Mouse (Mus musculus) embryo, embryonic 9.5 days (tissue): ENCODE measurements around the gene Cd300lg.

Source experiments
- DNase-seq: peaks from one replicate; pipeline ENCODE4 v3.0.0-alpha.2; 2017; ENCODE audit errors: extremely low spot score

Gene Cd300lg

DNA sequence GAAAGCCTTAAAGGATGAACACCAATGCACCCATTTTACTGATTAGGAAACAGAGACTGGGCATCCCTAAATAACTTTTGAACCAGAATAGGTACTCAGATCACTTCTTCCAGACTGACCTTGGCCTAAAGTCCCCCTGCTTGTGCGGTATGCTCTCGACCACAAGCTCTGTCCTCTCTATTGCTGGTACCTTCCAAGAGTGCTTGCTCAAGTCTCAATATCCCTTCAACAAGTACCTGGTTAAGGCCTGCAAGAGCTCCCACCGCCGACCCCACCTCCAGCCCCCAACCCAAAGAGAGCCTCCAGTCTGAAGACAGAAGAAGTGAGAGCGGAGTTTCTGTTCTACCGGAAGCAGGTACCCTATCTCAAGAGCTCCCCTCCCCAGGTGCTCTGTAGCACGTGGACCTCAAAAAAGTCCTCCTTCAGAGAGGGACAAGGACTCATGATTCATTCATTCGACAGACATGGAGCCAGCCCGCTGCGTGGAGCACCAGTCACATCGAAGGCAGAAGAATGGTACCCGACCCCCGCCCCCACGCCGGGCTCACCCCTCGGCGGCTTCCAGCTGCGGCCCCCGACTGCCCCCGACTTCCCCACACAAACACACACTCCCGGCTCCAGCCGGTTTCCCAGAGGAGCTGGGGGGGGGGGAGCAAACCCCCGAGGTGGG lies 15.2 kb upstream of the Cd300lg start:
- no peak for DNase-seq

DNA sequence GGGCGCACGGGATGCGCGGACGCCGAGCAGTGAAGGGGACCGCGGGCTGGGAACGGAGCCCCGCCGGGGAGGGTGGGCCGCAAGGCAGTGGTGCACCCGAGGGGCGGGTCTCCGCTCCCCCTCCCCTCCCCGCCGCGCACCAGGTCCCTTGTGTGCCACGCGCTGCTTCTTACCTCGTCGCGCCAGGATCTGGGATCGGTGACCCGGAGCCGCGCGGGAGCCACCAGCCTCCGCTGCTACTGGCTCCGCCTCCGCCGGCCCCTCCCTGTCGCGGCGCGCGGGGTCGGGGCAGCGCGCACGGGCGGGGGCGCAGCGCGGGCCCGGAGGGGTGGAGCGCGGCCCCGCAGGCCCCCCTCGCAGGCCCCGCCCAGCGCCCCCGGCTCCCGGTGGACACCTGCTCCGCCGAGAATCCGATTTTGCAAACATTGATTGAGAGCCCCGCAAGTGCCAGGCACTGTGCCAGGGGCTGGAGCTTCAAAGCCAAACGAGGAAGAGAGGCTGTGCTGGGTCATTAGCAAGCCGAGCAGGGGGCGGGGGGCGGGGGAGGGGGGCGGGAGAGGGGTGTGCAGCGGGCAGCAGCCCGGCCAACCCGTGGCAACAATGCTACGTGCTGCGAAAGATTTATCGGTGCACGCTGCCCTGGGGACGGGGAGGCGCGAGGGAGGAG lies 14.5 kb upstream of the Cd300lg start:
- DNase-seq: peak; percentile 87

DNA sequence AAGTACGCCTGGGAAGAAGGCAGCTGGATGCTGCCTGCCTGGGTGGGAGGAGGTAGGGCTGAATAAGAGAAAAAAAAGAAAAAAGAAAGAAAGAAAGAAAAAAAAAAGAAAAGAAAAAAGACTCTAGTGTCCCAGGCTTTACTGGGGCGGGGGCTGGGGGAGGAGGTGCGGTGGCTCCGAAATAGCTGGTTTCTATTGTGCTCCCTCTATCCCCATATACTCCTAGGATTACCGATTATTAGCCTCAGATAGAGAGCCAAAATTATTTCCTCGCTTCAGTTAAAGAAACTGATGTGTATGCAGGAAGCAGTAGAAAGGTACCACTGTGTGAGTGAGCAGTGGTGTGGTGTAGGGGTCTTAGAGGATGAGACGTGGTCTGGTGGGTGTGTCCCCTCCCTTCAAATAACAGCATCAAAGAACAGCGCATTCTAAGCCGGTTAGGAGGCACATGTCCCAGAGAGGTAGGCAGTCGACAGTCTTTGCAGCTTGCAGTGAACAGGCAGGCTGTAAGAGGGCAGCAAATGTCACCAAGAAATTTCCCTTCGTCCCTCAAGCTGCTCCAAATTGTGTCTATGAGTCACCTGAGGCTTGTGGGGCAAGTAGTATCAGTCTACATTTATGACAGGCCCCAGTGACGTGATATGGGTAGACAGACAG lies 13.8 kb upstream of the Cd300lg start:
- peak; percentile 23 for DNase-seq

DNA sequence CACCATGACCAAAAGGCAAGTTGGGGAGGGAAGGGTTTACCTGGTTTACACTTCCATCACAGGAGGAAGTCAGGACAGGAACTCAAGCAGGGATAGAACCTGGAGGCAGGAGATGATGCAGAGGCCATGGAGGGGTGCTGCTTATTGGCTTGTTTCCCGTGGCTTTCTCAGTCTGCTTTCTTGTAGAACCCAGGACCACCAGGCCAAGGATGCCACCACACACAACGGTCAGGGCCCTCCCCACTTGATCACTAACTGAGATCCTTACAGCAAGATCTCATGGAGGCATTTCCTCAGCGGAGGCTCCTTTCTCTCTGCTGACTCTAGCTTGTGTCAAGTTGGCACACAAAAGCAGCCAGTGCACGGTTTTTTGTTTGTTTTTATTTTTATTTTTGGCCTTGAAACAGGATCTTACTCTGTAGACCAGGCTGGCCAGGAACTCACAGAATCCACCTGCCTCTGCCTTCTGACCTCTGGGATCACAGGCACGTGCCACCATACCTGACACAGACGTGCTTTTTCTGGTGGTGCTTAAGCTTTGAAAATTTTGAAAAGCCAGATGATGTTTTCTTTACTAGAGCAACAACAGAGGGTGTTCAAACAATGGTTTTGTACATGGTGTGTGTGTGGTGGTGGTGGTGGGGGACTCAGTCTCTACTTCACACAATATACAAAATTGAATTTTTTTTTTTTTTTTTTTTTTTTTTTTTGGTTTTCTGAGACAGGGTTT lies 13.1 kb upstream of the Cd300lg start, which contains the start of gene Mpp3:
Gene Mpp3, minus strand, starts transcription at position 375 of the 730 bp plus-strand sequence.
- DNase-seq: no peak

DNA sequence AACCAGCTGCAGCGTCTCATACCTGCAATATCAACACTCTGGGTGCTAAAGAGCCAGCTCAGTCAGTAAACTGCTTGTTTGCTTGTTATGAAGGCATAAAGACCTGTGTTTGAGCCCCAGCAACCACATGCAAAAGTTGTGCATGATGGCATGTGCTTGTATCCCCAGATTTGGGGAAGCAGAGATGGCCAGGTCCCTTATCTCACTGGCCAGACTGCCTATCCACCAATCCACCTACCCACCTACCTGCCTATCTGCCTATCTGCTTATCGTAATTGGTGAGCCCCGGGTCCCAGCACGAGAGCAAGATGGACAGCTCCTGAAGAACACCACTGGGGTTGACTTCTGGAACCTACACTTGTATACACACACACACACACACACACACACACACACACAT lies 12.0 kb upstream of the Cd300lg start:
- DNase-seq: no peak

DNA sequence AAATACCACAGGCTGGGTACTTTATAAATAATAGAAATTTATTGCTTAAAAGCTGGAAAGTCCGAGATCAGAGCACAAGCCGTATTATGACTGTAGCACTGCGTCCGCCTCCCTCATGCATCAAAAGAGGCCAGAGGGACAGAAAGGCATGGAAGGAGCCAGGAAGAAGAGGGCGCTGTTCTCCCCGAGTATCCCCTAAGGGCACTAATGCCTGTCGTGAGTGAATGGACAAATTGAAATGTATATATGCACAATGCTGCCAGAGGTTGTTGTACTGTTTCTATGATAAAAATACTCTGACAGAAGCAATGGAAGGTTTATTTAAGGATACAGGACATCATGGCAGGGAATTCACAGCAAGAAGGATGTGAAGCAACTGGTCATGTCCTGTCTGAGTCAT lies 11.3 kb upstream of the Cd300lg start:
- DNase-seq: no peak

DNA sequence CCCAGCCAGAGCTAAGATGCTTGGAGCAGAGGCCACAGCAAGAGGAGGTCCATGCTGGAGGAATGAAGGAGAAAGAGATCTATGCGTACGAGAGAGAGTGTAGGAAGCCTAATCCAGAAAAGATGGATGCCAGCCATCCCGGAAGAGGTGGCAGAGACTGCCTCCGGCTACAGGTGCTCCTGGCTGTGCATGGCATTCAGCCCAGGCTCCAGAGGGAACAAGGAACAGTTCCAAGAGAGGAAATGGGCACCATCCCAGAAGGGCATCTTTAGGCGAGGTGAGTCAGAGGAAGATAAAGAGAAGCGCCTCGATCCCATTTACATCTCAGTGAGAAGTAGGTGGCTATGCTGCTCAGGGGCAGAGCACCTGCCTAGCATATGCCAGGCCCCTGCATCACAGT lies 10.2 kb upstream of the Cd300lg start:
- DNase-seq: no peak

DNA sequence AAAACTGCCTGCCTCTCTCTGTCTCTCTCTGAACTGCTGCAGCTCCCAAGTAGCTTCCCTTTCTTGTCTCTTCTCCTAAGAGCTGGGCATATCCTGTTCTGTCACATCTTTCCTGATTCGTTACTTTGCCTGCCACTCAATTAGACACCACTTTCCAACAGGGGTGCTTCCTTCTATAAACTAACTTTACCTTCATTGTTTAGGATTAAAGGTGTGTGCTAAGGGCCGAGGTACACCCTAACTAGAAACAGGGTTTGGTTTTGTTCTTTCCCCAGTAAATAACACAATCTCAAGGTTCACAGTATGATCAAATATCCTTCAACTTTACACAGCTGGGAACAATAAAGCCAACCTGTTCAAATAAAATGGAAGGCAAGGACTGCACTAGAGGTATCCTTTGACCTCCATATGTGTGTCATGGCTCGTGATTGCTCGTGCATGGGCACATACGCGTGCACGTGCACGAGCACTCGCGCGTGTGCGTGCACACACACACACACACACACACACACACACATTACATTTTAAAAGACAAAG lies 8.2 kb upstream of the Cd300lg start:
- no peak for DNase-seq

DNA sequence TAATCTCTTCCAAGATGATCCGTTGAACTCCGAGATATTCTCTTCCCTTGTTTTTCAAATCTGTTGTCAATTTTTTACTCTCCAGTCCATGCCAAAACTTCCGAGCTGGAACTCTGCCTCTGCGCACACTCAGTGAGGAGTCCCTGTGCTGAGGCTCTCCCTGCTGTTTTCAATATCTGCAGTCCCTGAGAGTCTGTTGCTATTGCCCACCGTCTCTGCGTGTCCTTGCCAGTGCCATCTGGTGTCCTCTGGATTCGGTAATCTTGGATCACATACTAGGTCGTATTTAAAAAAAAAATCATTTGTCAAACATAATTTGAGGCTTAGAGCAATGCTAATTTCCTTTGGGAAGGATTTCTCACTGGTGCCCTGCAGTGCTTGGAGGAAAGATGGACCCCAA lies 6.4 kb upstream of the Cd300lg start:
- no peak for DNase-seq

DNA sequence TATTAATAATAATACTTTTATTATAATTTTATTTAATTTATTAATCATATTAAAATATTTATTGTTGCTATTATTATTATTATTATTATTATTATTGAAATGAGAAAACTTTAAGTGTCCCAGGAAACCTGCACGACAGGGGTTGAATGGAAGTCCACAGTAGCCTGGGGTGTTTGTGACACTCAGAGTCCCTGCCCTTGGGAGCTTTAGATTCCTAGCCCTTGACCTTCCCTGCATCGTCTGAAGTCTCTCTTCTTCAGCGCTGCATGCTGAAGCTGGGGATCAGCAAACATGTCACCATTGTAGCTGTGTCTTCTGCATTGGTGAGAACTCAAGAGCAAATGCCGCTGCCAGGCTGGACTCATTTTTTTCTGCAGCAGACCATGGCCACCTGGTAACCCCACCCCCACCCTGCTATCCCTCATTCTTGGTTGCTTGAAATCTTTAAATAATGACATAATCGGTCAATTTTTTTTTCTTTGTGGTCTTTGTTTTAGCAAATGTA lies 5.8 kb upstream of the Cd300lg start:
- no peak for DNase-seq

DNA sequence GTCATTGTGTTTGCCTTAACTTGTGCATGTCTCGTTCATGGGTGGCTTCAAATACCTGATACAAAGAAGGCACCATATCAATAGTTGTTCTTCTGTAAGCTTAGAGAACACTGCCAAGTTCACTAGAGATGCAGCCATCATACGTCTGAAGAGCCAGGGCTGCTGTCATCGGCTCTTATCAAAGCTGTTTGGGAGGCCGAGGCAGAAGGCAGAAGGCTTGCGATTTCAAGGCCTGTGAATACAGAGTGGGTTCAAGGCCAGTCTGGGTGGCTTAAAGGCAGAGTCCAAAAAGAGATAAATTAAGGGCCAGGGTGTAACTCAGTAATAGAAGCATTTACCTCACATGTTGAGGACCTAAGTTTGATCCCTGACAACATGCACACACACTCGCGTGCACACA lies 5.0 kb upstream of the Cd300lg start:
- no peak for DNase-seq

DNA sequence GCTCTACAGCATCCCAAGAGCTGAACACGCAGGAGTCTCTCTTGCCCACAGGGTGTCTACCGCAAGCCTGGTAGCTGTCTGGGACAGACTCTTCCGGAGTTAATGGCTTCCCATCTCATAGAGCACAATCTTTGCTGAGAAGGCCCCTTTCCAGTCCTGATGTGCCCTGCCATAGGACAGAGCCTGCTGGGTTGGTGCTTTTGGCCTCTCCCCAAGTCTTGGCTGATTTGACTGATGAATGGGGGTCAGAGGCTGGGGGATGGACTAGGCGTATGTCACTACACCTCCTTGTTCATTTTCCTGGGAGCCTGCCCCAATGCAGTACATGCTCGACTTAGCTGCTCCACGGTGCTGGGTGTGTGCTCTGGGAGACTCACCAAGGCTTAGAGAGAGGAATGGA lies 3.5 kb upstream of the Cd300lg start:
- DNase-seq: no peak

DNA sequence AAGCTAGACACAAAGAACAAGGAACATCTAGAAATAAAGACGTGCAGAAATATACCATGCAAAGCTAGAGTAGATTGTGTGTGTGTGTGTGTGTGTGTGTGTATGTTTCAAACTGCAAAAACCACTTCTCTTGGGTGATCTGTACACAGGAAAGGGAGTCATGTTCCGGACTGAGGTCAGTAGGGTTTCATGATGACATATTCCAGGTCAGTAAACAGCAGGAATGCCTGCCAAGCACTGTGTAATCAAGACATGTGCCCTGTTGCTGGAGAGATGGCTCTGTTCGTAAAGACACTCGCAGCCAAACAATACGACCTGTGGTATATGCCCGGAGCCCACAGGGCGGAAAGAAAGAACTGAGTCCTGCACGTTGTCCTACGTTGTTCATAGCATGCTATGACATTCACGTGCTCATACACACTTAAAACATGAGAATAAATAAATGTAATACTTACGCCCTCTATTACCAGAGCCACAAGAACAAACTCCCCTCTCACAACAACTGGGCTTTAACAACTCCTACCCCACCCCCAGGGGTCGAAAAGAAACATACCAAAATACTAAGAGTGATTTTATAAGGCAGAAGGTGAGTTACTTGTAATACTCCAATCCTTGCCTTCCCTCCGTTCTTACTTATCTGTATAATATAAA lies 1.7 kb upstream of the Cd300lg start:
- DNase-seq: no peak

DNA sequence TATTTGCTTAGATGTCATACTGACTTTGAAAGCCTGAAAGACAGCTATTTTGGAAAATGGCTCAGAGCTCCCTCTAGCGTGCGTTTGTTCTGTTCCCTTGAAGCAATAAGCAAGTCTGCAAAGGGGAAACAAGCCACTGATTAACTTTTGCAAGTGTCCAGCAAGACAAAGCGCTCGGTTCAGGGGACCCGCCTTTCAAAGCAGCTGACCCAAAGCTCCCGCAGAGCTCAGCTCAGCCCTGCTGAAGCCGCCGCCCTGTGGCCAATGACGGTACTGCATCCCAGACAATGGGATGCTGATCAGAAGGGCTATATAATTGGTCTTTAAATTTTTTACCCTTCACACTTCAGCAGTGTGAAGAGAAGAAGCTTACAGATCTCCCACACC lies 1.2 kb upstream of the Cd300lg start:
- peak; percentile 93 for DNase-seq

DNA sequence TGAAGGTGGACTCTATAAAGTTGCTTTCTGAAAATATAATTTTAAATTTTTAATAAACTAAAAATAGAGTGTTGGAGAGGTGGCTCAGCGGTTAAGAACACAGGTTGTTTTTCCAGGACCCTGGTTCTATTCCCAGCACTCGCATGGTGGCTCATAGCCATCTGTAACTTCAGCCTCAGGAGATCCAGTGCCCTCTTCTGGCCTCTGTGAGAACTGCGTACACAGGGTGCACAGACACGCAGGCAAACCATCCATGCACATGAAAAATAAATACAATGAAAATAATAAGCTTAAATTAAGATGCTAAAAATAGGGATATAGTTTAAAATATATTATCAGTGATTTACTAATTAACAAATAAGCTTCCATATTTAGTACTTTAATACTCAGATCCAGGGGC lies 663 bp upstream of the Cd300lg start:
- no peak for DNase-seq

DNA sequence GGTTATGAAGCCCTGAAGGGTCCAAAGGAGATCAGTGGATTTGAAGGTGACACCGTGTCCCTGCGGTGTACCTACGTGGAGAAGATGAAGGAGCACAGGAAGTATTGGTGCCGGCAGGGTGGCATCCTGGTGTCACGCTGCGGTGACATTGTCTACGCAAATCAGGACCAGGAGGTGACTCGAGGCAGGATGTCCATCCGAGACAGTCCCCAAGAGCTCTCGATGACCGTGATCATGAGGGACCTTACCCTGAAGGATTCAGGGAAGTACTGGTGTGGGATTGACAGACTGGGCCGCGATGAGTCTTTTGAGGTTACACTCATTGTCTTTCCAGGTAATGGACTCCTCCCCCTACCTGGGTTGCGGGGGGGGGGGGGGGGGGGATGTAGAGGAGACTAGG lies 1.7 kb downstream of the Cd300lg start:
- DNase-seq: no peak

DNA sequence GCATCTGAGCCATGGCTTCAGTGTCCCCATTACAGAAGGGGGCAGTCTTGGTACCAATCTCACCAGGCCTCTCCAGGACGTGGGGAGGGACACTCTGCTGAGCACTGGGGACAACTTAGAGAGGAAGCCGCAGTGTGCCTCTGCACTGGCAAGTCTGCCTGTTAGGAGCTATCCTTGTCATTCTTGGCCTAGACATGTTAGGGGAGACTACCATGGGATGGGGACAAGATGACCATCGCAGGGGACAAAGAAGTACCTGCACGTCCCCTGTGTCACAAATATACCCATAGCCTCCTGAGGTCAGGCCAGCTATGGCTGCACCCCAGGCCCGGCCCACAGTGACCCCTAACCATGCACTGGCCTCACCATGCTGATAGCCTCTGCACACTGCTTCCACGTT lies 2.1 kb downstream of the Cd300lg start:
- no peak for DNase-seq

DNA sequence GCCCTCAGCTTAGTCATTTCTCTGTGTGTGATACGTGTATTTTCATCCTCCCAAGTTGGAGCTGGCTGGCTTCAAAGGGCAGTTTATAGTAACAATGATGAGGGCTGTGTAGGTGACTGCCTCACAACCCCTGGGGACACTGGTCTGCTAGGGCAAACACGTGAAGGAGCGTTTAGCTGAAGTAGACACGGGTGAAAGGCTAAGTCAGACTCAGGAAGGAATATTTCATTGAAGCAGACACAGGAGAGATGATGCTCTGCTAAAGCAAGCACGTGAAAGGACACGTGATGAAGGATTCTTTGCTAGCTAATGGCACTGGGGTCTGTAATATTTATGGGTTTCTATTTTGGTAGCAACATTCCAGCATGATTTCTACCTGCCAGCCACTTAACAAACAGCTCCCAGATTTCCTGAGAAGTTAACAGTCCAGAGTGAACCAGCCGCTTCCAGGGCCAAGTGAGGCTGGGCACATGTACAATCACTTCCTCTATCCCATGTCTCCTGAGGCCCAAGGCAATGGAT lies 3.4 kb downstream of the Cd300lg start:
- DNase-seq: no peak

DNA sequence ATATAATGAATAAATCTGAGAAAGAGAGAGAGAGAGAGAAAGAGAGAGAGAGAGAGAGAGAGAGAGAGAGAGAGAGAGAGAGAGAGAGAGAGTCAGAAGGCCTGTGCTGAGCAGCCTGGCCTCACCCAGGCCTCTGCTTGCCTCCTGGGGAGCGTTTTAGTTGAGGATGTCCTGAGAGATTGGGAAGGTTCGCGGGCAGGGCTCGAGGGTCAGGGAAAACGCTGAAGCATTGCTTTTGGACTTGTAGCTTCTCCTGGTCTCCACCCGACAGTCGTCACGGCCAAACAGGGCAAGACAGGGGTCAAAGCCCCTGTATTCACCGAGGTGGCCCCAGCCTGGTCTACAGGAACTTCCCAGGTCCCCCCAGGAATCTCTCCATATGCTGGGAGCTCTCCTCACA lies 5.3 kb downstream of the Cd300lg start:
- DNase-seq: no peak

DNA sequence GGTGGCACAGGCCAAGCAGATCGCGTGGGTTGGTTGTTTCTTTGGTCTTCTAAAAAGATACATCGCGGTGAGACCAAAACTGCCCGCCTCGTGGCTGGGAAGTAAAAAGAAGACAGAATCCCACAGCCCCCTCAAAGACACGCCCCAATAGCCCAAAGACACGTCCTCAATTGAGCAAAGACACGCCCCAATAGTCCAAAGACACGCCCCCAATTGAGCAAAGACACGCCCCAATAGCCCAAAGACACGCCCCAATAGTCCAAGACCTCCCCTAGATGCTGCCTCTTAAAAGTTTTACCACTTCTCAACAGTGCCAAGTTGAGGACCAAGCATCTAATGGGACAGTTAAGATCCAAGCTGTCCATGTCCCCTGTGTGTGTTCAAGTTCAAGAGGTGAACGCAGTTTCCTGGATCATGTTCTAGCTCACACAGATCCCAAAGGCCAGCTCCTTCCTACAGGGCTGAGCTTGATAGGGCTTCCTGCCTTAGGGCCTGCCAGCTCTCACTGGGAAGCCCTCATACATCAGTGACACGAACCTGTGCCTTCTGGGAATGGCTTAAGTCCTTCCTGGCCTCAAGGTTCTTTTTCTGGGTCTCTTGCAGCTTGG lies 8.7 kb downstream of the Cd300lg start:
- DNase-seq: no peak

DNA sequence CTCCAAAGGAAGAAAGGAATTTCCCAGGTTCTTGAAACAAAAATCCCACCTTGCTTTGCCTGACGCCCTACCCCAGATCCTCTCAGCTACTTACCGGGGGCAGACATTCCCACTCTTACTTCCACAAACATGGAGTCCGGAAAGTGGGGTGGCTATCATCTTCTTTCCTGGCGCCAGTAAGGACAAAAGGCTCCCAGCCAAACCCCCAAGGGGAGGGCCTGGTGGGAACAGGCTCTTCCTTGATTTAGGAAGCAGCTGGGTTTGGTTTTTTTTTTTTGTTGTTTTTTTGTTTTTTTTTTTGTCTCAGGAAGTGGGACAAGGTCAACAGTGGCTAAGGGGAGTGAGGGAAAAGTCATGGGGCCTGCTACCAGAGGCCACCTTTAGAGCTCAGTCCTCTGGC lies 10.2 kb downstream of the Cd300lg start:
- no peak for DNase-seq
